Mouse (Mus musculus) kidney, adult 18-20 months (tissue): ENCODE data around the gene Tbcb.
"Not testable (repeated sequence)": the region's sequence is repeated elsewhere in the genome, so short reads cannot be mapped to it uniquely, and the experiment has no call there.

ENCODE experiments used
- DNase-seq: peaks from one replicate; pipeline ENCODE4 v3.0.0; 2021

Gene Tbcb

DNA sequence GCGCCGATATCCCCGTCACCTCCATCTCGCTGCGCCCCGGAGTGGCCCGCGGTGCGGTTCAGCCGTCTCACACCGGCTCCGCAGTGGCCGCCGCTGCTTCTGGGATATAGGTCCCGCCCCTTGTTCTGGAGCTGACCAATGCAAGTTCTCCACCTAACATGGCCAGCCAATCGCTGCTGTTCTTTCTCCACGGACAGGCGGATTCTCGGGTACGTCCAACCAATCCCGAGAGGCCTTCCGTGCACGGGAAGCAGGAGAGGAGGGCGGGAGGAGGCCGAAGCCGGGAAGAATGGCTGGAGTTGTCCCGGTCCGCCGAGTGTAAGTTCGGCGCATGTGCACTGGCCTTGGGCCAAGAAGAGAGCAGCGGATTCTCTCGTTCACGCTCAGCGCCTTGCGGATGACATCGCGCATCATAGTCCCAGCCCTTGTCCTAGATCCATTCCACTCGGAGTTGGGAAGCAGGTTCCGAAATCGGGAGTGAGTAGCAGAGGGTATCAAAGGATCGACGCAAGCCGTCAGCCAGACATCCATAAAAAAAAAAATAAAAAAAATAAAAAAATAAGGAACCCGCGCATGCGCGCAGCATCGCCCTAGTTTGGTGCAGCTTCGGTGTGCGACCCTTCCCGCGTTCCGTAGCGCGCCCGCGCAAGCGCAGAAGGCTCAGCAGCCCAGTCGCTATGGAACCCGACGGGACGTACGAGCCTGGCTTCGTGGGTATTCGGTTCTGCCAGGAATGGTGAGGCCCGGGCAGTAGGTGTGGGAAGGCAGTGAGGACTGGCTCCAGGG lies at the start of gene Tbcb, which contains the start of gene Polr2i:
TSS of gene Tbcb (minus strand) at position 604 of the 786 bp plus-strand sequence.
TSS of gene Polr2i (plus strand) at position 280 of the 786 bp plus-strand sequence.
- DNase-seq = peak; percentile 97

DNA sequence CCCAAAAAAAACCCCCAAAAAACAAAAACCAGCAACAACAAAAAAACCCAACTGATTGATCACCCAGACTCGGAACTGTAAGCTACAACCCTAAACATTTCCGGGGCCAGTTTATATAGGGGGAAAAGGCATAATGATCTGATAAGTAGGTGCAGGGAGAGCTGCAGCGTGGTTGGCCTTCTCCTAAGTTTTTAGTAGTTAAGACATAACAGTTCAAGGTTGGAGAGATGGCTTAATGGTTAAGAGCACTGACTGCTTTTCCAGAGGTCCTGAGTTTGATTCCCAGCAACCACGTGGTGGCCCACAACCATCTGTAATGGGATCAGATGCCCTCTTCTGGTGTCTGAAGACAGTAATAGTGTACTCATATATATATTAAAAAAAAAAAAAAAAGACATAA lies 49.5 kb upstream of the Tbcb start:
- no peak for DNase-seq

DNA sequence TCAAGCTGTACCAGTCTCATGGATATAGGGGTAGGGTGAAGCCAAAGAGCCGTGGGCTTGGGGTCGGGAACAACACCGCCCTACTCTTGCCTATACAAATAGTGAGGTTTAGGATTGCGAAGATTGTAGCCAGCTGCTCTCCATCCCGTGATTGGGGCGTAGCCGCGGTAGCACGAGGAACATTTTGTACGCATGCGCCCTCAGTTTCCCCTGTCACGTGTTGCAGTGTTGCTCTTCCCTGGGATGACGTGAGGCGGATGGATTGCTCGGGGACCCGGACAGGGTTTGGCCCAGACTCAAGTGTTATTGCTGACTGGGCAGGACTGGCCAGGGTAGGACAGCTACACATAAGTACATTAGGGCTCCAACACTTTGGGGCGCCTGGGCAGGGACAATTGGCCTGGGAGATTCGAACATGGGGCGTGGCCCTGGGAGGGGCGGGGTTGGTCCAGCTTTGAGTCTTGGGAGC lies 48.6 kb upstream of the Tbcb start:
- peak; percentile 85 for DNase-seq

DNA sequence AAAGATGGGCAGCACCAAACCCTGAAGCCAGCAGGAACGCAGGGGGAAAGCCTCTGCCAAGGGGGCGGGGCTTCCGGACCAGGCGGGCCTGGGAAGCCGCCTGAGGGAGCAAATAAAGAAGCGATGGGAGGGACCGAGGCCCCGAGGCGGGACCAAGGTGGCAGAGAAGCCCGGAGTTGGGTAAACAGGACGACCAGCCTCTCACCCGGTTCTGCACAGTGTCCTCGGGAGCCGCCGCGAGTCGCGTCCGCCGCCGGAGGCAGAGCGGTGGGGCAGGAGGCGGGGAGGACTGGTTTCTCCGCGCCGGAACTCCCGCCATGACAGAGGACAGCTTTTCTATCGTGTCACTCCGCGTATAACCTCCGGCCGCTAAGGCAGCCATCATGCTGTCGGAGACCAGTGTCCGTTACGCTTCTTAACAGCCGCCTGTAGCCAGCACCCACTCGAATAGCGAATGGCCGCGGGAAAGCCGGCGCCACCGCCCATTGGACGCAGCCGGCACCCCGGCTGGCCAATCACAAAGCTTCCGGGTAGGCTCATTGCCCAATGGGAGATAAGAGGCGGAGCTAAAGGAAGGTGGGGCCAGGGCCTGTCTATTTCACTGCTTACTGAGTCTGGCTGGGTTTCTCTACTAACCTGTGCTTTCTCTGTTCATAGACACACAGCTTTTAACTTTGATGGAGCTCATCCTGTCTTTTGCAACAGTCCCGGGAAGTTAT lies 48.0 kb upstream of the Tbcb start, which contains the start of the genes Thap8 and Wdr62:
TSS of gene Thap8 (plus strand) at position 144 of the 719 bp plus-strand sequence.
TSS of gene Wdr62 (minus strand) at position 469 of the 719 bp plus-strand sequence.
- peak; percentile 92 for DNase-seq

DNA sequence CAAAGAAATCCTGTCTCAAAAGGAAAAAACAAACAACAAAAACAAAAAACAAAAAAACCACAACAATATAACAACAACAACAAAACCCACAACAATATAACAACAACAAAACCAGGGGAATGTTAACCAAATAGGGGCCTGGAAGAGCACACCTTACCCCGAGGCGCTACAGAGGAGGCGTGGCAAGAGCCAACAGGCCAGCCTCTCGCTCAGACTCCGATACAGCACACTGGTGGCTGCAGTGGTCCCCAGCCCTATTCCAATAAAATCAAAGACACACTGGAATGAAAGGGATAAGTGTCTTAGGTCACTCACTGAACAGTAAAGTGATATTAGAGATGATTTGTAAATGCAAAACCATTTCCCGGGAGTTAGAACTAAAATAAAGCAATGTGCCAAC lies 47.5 kb upstream of the Tbcb start:
- DNase-seq = no peak

DNA sequence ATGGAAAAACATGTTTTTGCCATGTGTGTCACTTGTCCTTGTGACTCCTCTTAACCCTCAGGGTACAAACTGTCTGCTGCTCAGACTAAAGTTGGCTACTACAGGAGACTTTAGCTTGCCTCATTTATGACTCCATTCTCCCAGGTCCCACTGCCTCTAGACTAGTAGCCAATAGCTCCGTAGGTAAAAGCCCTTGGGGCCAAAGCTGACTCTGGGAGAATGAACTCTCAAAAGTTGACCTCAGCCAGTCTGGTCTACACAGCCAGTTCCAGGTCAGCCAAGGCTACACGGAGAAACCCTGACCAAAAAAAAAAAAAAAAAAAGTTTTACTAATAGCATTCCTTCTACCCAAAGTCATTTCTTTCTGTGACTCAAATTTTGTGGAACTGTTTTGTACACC lies 46.8 kb upstream of the Tbcb start:
- DNase-seq = no peak

DNA sequence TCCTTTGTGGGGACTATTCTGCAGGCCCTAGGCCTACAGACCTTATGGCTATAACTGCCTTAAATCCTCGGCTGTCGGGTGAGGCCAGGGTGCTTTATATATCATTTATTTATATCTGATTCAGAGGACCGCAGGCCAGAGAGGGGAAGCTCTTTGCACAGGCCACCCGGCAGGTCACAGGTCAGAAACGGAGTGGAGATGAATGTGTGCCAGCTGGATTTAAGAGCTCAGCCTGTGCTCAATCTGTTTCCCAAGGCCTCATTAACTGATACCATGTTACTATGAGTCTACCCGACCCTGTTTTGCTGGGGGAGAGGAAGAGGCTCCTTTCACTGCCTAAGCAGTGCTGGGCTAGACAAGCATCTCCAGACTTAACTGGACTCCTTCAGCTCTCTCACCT lies 42.3 kb upstream of the Tbcb start:
- no peak for DNase-seq

DNA sequence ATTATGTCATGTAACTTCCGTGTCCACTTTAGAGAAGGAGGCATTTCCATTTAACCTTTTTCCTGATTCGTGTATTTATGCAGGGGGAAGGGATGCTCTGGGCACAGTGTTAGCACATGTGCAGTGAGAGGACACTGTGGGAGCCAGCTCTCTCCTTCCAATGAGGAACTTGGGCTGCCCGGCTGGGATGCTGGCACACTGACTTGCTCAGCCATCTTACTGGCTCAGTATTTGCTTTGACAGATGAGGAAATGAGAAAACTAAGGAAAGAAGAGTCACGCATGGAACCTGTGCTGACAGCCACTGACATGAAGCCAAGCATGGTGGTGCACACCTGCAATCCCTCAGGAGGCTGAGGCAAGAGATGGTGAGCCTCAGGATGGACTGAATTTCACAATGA lies 37.6 kb upstream of the Tbcb start:
- DNase-seq = no peak

DNA sequence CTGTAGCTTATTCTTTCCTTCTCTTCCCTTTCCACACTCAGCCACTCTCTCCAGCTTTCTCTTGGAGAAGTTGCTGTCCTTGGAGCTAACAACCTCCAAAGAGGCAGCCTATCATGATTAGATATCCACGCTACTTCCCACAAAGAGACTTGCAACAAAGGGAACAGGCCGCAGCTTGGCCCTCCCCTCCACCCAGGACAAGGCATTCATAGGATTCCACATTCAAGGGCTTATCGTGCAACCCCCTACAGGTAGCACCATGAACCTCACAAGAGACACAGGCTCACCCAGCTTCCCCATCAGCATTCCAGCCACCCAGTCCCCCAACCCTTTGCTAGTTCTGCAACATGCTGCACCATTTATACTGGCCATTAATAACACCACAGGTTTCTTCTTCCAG lies 34.7 kb upstream of the Tbcb start:
- no peak for DNase-seq

DNA sequence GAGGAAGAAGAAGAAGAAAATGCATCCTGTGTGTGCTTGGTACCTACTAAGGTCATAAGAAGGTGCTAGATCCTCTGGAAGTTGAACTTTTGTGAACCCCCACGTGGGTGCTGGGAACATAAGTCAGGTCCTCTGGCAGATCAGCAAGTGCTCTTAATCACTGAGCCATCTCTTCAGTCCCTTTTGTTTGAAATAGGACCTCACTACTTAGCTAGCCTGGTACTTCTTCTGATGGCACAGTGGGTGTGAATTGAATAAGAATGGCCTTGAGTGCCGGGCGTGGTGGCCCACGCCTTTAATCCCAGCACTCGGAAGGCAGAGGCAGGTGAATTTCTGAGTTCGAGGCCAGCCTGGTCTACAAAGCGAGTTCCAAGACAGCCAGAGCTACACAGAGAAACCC lies 33.9 kb upstream of the Tbcb start:
- no peak for DNase-seq

DNA sequence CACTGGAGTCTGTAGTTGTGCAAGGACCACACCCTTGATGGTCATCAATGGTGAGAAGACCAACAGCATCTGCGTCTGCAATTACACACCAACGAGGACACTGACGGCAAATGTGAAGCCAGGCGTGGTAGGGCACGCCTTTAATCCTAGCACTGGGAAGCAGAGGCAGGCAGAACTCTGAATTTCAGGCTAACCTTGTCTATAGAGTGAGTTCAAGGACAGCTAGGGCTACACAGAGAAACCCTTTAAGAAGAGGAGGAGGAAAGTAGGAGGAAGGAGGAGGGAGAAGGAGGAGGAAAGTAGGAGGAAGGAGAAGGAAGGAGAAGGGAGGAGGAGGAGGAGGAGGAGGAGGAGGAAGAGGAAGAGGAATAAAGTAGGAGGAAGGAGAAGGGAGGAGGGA lies 33.5 kb upstream of the Tbcb start:
- DNase-seq = no peak

DNA sequence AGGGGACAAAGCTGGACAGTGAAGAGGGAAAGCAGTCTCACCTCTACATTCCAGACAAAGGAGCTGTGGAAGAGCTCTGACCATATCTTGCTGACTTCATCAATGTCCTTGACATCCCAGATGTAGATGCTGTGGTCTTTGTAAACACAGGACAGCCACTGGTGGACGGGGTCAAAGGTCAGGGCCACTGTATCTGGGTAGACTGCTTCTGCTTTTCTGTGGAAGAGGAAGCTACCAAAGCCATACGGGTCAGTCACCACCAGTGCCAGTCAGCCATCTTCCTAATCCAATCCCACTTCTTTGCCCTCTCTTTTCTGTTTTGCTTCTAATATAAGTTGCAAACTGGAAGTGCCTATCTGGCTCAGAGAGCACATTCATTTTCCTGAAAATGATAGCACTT lies 33.0 kb upstream of the Tbcb start:
- DNase-seq = no peak

DNA sequence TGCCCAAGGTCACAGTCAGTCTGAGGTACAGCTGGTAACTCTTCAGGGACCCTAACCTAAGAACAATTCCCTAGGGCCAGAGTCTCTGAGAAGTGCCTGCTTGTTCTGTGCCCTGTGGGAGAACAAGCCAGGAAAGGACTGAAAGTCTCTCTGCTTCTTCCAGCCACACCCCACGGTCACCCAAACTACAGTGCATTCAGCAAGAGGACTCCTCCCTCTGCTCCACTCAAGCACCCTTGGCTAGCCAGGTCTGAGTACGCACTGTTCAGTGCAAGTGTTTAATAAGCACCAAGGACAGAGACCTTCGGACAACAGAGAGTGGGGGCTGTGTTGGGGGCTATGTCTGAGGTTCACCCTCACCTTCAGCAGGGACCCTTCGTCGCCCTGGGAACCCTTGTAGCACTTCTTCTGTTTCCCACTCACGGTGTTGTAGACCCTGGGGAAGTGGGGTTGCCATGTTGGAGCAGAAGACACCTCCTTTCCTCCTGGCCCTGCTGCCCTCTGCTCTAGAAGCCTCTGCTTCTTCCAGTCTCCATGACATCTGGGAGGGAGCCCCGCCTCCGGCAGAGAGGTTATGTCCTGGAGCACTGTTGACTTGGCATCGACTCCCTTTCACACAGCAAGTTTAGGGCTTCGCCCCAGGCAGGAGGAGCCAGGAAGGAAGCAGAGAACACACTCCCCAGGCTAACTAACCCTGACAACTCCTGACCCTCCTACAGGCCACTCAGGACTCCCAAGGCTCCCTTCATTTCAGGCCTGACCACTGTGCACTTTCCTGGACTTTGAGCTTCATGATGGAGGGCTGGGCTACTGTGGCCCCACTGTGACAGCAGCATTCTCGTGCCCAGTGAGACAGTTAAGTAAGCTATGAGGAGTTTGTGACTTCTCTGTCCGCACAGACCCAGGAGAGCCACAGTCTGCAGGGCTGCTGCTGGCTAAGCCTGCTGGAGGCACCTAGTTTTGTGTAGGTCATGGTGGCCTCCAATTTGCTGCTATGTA lies 20.2 kb upstream of the Tbcb start:
- DNase-seq = peak; percentile 45

DNA sequence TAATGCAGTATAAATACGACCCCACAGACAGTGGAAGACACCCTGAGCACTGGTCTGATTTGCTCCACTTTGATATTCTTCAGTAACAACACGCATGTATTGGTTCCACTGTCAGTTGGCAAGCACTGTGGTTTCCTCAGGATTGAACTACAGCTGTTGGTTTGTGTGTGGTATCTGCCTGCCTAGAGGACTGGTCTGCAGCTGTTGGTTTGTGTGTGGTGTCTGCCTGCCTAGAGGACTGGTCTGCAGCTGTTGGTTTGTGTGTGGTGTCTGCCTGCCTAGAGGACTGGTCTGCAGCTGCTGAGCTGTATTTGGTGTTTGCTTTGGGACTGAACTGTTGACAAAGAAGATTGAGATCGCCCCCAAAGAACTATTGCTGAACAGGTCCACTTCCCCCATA lies 5.3 kb upstream of the Tbcb start:
- DNase-seq = not testable (repeated sequence)

DNA sequence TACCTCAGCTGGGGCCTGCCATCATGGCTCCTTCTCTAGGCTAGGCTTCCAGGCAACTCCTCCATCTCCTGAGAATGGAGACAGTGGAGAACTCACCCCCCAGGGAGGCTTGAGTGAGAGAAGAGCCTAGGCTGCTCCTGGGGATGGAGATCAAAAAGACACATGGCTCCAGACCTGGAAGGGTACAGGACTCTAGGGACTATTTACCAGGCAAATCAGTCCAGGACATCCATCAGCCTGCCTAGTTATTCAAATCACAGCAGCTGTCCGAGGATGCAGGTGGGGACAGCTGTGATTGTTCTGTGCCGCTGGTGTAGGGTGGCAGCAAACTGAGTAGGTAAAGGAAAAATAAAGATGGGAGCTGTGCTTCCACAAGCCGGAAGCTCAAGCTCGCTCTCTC lies 3.6 kb upstream of the Tbcb start, which contains the start of gene Ovol3:
TSS of gene Ovol3 (minus strand) at position 101 of the 400 bp plus-strand sequence.
- no peak for DNase-seq

DNA sequence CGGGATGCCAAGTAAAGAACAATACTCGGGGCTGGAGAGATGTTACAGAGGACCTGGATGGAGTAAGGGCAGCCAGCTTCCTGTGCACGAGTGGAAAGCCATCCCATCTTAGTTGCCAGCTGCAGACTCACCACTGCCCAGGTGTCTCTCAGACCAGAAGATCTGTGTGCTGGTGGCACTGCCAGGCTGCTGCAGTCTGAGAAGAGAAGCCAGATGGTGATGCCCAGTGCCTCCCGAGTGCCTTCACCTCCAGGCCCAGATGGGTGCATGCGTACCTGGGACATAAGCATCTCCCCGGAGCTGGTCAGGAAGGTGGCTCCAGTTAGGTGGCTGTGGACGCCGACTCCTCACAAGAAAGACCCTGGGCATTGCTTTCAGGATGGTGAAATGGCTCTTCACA lies 3.0 kb upstream of the Tbcb start:
- DNase-seq = no peak

DNA sequence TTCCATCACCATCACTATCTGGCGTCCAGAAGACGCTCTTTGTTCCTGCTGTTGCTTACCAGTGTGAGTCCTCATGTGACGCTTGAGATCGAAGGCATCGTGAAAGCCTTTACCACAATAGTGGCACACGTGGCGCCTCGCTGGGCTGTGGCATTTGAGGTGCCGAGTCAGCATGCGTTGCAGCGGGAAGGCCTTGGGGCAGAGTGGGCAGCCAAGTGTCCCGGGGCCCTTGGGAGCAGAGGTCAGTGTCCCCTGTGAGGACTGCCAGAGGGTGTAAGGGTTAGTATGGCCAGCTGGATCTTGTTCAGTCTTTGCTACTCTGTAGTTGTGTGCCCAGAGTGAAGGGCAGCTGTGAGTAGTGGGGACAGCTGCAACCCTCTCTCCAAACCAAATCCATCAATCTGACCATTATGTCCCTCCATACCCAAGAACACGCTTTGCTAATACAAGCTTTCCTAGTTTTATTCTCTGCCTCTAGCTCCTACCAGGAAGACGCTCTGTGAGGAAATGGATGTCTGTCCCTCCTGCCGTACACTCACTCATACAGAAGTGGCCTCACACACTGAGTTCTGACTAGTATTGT lies 2.3 kb upstream of the Tbcb start:
- peak; percentile 81 for DNase-seq

DNA sequence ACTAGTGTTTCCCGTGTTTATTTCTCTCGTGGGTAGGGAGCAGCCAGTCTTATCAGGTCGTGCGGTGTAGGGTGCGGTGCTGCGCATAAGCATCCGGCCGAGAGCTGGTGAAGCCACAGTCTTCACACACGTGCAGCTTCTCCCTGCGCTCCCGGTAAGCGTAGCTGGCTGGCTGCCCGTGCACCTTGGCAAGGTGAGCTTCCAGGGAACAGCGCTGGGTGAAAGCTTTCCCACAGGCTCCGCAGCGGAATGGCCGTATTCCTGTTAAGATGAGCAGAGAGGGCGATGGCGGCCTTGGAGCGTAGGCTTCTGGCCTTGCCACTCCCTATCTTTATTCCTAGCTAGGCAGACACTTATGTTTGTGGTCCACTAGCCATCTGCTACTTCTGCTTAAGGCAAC lies 1.3 kb upstream of the Tbcb start:
- DNase-seq = peak; percentile 44

DNA sequence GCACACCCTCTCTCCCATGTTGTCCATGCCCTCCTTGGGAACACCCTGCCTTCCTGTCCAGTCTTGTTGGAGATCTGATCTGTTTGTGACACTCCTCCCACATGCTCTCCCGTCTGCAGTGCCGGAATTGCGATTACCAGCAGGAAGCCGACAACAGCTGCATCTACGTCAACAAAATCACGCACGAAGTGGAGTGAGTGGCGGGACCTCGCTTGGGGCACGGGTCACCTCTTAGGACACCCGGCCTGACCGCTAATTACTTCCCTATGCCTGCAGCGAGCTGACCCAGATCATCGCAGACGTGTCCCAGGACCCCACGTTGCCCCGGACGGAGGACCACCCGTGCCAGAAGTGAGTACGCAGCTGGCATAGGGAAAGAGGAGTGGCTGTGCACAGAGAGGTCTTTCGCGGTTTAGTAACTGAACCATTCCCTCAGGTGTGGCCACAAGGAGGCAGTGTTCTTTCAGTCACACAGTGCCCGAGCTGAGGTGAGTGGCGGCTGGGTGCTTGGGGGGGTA lies 618 bp upstream of the Tbcb start:
- peak; percentile 63 for DNase-seq

DNA sequence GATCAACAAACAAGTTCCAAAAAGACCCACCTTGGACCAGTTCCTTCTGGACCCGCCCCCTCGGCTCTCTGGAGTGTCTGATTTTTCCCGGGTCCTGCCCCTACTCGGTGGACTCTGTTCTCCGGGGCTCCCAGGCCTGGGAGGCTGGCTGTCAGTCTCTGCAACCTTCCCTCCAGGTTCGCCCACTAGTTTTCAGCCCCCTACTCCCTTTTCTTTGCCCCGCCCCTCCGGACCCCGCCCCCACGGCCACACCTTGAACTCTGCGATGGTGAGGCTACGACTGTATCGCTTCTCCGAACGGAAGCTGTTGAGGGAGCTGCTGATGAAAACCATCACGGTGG lies 774 bp downstream of the Tbcb start:
- no peak for DNase-seq

DNA sequence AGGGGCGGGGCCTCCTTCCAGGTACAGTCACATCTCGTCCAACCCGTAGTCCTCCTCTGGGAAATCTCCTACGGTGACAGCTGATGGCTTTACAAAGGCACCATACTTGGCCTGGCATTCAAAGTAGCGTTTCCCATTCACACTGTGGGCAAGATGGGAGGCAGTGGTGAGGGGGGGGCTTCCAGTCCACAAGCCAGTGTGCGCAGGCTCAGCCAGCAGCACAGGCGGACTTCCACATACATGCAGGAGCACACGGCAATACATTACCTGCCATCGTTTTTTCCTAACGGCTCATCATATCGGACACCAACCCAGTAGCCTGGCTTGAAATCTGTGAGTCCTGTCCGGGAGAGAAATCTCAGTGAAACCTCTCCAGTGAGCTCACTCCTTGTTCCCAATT lies 7.9 kb downstream of the Tbcb start:
- no peak for DNase-seq

DNA sequence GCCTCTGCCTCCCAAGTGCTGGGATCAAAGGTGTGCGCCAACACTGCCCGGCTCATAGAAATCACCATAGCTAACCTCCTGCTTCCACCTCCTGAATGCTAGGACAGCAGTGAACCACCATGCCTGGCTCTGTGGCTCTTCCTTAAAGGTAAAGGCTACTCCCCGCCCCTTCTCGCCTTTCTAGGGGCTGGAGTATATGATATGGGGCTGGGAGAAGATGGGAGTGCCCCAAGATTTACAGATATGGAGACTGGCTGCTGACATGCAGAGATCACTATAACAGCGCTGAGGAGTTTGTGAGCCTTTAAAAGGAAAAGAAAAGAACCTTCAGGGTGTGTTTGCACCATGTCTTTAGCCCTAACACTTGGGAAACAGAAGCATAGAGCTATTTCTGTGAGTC lies 9.9 kb downstream of the Tbcb start:
- DNase-seq = no peak
